Mouse (Mus musculus) brain, embryonic 14.5 days (tissue): ENCODE data around the gene Mia.

Source experiments
- CTCF ChIP-seq: fragments of 200-500 bp; IDR thresholded peaks from 2 replicates; pipeline ENCODE4 v1.5.1; 2012; ENCODE audit warnings: inconsistent platforms, mild to moderate bottlenecking, moderate library complexity, borderline replicate concordance; ENCODE audit not compliant: insufficient read depth, insufficient read length; ENCODE audit errors: extremely low read depth
- POLR2A ChIP-seq: fragments of 200-500 bp; IDR thresholded peaks from 2 replicates; pipeline ENCODE4 v1.6.1; 2012; ENCODE audit warnings: mild to moderate bottlenecking, inconsistent platforms, borderline replicate concordance; ENCODE audit not compliant: poor library complexity, insufficient read depth, insufficient read length, severe bottlenecking; ENCODE audit errors: extremely low read depth

- no peak for TF ChIP-seq CTCF
- TF ChIP-seq POLR2A, result no peak
Measured at GRCm38 (mm10) chr7:27164112-27164947, 16.6 kb downstream of the Mia start.
